Mouse (Mus musculus) retina, embryonic 14.5 days (tissue): ENCODE results near the gene Fam183b.
"Not testable (repeated sequence)": the region's sequence is repeated elsewhere in the genome, so short reads cannot be mapped to it uniquely, and the experiment has no call there.

Source experiments
- DNase-seq: peaks from one replicate; pipeline ENCODE4 v3.0.0-alpha.2; 2015; ENCODE audit warnings: low spot score

The Fam183b gene

DNA sequence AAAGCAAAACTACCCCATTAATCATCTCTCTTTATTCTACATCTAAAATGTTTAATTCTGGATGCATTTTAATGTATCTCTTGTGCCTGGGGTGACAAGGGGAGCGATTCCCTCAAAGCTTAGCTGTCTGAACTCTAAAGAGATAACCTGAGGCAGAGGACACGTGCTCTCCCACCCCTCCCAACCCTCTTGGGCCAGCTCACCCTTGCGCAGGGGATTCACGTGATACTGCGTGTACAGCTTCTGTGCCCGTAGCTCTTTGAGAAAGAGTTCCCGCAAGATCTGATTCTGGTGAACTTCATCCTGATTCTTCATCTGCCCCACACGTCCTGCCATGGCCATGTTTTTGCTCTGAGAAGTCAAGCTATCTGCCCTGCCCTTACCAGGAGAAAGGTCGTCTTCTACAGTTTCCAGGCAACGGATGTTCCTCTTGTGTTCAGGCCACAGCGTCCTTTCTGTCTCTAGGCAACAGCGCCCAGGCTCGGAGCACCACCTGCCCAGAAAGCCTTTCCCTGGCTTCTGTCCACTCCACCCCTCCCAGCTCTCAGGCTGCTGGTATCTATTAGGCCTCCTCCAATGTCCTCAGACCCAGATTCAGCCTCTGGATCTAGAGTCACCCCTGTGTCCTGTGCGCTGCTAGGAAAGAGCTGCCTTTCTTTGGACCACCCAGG is at the start of gene Fam183b:
Gene Fam183b (minus strand): TSS at position 403 of the 671 bp plus-strand sequence.
- DNase-seq: peak; percentile 78

DNA sequence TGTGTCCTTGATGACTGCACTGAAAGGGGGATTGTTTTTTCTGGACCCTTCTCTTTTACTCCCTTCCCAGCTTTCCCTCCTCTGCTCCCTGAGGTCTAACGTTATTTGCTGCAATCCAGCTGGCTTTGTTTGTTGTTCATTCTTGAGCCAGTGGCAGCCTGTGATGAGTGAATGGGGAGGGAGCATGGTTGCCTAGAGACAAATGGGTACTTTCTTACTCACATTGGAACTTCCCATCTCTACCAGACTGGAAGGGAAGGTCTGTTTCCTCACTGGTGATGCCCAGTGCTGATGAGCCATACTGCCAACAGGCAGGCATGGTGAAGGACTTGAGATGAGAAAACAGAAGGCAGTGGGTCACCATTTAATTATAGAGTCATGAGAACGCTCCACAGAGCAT is 48.0 kb upstream of the Fam183b start:
- DNase-seq: no peak

DNA sequence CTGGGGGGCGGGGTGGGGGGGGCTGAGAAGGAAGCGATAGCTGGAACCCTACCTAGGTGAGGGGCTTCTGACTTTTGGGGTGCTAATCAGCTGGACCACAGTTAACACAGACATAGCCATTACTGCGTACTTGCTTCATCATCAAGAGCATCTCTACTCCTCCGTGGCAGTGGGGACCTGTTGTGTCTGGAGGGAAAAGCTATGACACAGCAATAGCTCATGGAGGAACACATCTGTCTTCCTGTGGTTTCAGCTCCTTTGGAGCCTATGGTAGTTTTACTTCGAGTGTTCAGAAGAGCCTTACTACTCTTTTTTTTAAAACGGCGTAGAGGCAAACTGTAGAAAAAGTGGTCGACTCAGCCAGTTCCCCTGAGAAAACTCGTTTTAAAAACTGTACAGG is 45.9 kb upstream of the Fam183b start:
- no peak for DNase-seq

DNA sequence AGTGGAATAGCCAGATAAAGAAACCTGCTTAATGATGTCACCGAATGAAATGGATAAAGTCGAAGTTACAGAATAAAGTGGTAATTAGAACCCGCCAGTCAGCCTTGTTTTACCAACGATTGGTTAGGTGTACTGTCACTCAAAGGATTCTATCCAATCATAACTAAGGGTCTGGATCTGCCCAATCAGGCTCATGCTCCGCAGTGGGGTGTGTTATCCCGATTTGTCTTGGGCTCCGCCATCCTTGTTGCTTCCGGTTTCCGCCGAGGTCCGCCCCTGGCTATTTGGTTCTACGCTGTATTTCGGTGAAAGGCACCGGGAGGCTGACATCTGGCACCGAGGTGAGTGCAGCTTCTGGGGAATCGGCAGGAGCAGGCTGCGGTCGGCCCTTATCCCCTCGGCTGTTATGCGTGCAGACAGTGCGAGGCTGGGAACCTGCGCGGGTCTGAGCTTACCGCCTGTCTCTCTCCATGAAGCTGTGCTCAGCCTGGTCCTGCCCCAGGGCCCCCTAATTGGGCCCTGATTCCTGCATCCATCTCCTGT is 45.2 kb upstream of the Fam183b start, which contains the start of gene Gm12258:
Gene Gm12258 (plus strand): TSS at position 240 of the 543 bp plus-strand sequence.
- DNase-seq: peak; percentile 100

DNA sequence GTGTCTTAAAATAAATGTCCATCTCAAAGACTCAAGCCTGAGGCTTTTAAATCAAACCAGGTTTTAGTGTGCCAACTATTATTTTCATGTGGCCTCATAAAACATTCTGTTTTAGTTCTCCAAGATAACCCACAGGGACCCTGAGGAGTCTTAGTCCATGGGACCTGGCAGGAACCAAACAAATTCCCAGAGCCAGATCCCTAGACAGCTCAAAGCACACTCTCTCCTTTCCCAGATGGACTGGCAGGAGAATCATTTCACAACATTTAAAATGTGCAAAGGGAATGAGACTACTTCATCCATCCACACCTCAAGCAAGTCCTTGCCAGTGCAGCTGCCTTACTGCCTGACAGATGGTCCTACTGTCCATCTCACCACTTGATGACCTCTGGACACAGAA is 37.2 kb upstream of the Fam183b start, which contains the start of gene Olfr311:
Gene Olfr311 (plus strand): TSS at position 301 of the 400 bp plus-strand sequence.
- not testable (repeated sequence) for DNase-seq

DNA sequence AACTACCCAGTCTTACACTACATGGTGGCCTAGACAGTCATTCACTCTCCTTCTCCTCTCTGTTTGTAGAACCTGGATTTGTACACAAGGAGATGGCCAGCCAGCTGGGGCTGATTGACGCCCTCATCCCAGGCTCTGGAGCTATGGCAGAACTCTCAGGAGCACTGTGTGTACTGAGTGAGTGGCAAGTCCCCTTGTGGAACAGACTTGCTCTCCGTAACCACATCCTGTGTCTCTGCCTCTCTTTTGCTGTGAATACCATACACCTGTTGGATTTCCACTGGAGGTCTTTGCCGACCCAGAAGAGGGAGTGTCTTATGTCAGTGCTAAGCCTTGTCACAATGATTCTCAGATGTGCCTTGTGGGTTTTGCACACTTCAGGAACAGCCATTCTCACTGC is 30.8 kb upstream of the Fam183b start:
- not testable (repeated sequence) for DNase-seq

DNA sequence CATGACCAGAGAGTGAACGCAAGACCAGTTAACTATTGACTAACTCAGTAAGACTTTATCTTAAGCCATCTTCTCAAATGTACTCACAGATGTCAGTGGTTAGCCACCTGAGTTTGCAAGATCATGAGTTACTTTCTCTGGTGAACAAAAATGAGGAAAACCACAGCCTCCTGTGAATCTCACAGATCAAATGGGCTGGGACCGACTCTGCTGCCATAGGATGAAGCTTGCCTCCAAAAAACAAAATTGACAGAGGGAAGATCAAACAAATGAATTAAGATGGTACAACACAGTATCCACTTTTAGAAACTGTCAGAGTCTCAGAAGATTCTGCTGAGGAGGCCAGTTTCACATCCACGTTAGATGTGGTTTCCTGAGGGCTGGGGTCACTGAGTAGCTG is 28.0 kb upstream of the Fam183b start:
- DNase-seq: no peak

DNA sequence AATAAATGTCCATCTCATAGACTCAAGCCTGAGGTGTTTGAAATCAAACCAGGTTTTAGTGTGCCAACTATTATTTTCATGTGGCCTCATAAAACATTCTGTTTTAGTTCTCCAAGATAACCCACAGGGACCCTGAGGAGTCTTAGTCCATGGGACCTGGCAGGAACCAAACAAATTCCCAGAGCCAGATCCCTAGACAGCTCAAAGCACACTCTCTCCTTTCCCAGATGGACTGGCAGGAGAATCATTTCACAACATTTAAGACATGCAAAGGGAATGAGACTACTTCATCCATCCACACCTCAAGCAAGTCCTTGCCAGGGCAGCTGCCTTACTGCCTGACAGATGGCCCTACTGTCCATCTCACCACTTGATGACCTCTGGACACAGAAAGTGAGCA is 27.2 kb upstream of the Fam183b start, which contains the start of gene Olfr312:
Gene Olfr312 (plus strand): TSS at position 301 of the 400 bp plus-strand sequence.
- not testable (repeated sequence) for DNase-seq

DNA sequence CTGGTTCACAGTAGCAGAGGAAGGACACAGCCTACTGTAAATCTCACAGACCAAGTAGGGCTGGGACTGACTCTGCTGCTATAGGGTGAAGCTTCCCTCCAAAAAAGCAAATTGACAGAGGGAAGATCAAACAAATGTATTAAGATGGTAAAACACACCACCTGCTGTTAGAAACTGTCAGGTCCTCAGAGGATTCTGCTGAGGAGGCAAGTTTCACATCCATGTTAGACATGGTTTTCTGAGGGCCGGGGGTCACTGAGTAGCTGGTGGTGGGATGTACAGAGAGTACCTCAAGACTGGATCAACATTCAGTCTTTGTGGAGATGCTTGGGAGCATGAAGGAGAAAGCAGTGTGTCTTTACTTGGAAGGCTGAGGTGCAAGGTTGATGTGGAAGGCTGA is 13.9 kb upstream of the Fam183b start:
- no peak for DNase-seq

DNA sequence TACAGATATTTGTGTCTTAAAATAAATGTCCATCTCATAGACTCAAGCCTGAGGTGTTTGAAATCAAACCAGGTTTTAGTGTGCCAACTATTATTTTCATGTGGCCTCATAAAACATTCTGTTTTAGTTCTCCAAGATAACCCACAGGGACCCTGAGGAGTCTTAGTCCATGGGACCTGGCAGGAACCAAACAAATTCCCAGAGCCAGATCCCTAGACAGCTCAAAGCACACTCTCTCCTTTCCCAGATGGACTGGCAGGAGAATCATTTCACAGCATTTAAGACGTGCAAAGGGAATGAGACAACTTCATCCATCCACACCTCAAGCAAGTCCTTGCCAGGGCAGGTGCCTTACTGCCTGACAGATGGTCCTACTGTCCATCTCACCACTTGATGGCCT is 12.9 kb upstream of the Fam183b start, which contains the start of gene Olfr313:
Gene Olfr313 (plus strand): TSS at position 301 of the 400 bp plus-strand sequence.
- DNase-seq: not testable (repeated sequence)

DNA sequence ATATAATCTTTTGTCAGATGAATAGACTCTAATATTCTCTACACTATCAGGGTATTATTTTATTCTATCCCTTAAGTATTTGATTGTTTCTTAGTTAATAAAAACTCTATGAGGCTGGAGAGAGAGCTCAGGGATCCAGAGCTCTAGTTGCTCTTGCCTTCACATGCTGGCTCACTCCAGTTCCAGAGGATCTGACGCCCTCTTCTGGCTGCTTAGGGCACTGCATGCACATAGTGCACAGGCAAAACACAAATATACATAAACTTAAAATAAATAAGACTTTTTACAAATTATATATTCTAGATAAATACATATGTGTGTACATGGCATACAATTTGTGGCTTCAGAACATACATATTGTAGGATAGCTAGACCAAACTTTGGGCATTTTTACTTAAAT is 10.2 kb upstream of the Fam183b start:
- no peak for DNase-seq

DNA sequence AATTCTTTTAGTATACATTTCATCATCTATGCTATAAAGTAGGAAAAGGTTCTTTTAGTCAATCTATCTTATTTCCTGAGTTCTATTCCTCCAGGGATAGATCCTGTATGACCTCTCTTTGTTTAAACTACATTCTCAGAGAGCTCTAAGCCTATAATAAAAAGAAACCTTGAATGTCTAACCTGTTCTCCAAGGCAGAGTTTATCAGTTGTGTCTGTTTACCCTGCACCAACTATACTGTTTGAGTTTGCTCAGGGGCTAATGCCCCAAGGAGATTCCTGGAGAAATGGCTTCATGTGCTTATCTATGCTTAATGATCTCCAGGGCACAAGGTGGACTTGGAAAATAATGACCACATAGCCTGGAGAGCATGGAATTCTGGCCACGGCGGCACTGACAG is 2.6 kb upstream of the Fam183b start:
- DNase-seq: no peak

DNA sequence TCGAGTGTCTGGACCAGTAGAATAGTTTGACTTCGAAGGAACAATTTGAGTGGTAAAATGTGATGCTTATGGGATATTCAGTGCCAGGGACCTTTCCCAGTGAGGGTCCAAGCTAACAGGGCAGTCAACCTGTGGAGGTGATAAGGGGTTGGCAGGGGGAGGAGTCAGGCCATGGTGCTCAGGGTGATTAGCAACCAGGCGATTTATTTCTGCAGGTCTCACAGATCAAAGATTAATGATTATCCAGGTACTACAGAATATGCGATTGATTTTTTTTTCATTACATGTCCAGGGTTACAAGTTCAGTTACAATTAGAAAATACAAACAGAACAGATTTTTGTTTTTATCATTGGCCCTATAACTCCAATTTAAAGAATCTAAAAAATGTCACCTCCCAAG is 2.1 kb upstream of the Fam183b start:
- no peak for DNase-seq

DNA sequence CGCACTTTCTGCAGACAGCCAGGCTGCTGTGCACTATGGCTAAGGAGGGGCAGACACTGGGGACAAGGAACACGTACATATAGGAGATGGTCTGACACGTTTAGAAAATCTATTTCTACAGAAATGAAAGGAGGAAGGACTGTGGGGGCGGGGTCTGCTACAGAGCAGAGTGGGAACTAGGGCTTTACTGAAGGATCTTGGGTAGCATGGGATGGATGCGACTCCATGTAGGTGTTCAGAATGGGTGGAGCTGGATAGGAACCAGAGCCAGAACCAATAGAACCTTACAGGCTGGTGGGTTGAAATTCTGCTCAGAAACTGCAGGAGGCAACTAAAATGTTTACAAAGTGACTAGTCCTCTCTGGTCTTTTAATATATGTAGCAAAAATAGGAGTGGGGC is 2.0 kb downstream of the Fam183b start:
- DNase-seq: no peak

DNA sequence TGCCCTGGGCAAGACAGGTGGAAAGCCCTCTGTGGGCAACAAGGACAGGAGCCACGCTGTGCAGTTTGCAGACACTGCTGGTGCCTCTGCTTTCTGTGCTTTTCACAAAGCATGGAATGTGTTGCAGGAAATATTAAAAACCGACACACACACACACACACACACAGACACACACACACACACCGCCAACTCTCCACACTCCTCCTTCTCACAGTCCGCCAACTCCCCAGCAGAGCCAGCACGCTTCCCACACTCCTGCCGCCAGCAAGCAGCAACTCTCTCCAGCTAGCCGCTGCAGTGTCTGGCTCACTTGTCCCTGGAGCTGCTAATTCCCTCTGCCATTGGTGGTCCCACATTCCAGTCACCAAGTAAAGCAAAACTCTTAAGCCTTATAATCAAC is 4.9 kb downstream of the Fam183b start:
- no peak for DNase-seq

DNA sequence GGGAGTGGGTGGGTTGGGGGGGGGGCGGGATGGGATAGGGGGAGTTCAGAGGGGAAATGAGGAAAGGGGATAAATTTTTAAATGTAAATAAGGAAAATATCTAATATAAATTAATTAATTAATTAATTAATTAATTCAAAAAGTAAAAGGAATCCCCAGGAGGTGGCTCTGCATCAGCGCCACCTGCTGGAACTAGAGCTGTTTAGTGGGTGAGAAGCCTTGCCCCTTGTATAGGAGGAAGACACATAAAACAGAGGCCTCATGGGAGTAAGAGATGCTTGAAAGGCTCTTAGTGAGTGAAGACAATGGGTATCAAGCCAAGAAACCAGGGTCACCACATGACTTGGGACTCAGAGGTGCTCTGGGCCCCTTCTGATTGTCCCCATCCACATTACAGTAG is 5.9 kb downstream of the Fam183b start:
- DNase-seq: peak; percentile 12

DNA sequence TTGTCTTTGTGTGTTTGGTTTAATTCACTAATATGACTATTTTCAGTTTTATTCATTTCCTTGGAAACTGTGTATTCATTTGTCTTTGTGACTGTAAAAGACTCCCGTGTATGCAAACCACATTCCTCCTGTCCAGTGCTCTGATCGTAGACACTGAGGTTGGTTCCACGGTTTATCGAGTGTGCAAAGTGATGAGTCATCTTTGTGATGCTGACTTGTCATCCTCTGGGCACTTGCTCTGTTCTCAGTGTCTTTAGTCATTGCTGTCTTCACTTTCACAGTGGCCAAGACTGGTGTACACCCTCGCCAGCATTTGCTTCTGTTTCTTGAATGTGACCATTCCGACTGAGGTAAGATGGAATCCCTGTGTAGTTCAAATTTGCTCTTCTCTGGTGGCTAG is 11.1 kb downstream of the Fam183b start:
- no peak for DNase-seq

DNA sequence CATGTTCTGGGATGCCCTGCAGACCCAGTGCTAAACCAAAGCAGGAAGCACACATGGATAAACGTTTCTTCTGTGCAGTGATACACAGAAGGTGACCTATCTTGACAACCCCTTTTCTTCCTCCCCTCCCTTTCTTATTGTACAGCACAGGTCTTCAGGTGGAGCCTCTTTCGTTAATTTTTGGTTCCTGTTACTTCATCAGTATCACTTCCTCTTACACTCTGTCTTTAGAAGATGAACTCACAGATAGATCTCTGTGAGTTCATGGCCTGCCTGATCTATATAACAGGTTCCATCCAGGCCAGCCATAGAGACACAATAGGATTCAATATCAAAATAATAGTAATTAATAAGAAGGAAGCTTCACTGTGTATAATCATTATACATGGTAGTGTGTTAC is 11.7 kb downstream of the Fam183b start:
- no peak for DNase-seq

DNA sequence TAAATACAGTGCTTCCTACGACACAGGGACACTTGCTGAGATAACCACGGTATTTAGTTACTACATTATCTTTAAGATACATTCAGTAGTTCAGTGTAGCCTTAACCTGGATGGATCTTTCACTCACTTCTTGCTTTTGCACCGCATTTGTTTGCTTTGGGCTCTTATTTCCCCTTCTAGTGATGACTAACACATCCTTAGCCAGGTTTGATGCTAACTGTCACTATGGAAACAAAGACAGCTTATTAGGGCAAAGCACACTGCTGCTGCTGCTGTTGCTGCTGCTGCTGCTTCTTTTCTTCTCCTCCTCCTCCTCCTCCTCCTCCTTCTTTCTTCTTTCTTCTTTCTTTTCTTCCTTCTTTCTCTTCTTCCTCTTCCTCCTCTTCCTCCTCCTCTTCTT is 12.2 kb downstream of the Fam183b start:
- no peak for DNase-seq

DNA sequence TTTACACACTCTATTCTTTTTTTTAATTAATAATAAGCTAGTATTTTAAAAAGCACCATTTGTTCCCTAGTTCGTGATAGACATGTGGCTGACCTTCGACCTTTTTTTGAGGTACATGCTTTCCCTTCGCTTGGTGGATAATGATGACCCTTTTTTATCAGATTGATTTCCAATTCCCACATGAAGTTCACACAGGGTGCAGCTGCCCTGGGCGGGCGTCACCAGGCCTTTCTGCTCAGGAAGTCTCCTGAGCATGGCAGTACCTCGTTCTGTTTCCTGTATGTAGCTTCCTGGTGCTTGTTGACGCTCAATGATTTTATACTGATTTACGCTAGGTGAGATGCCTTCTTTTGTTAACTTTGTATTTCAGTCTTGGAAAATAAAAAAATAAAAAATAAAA is 13.4 kb downstream of the Fam183b start:
- DNase-seq: no peak

DNA sequence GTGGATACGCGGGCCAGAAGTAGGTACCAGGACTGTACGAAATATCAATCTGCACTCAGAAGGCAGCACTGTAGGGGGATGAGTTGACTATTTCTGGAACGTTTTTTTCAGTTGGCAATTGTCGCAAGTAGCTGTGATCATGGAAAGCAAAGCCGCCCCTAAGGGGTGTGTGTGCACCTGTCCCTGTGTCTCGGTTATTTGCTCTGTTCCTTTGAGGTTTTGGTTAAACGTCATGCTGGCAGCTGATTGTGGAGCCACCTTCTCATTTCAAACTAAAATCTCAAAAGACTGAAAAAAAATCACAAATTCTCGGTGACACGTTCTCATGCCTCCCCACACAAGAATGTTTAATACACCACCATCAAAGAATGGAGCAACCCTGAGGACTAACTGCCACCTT is 14.1 kb downstream of the Fam183b start:
- DNase-seq: no peak

DNA sequence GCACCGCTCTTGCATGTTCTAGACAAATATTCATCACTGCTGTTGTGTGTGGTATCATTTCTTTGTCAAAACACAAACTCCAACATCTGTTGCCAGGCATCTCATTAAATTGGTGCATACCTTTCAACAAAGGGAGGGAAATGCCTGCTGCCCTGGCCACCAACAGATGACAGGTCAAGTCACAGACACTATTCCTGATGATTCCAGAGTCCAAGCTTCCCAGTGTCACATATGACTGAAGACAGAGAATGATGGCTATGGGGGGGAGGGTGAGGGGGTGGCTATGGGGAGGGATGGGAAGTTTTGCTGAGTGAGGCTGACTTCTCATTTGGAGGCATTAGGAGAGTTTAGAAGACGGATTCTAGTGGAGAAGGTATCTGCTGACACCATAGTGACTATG is 17.6 kb downstream of the Fam183b start:
- DNase-seq: no peak

DNA sequence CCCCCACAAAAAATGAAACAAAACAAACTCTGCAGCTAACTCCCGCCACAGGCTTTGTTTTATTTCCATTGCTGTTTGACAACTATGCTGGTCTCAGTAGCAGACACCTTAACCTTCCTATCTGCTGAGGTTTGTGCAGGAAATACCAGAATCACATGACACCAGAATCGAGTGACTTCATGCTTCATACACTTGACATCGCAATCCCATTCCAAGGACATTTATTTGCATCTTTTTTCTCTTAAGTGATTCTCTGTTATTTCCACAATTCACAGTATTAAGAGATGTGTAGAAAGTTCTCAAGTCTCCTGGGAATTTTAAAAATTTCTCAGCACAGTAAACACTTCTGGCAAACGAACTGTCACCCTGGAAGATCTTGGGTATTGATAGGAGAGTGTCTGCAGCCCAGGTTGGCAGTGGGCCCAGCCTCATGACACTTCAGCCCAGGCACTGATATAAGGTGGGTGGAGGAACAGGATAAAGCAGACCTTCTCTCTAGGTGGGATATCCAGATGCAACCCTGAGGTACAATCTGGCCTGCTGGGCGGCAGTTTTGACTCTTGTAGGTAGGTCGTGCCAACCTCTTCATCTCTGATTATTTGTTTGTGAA is 19.2 kb downstream of the Fam183b start, which contains the start of gene Olfr314:
Gene Olfr314 (plus strand): TSS at position 473 of the 610 bp plus-strand sequence.
- no peak for DNase-seq
